Mouse (Mus musculus) MEL (cell line): ENCODE measurements around the gene Gpatch1.

Experiments used
- CTCF ChIP-seq, 3 experiments: IDR thresholded peaks in 2 of 3; conservative IDR thresholded peaks in 1 of 3; 2 replicates each; pipeline ENCODE4 v1.5.1; 2011 to 2012; ENCODE audit warnings: low read length in 3 of 3, low read depth in 2 of 3, mild to moderate bottlenecking in 2 of 3, improper control_type of control experiment in 1 of 3, inconsistent platforms in 1 of 3, mixed read lengths in 1 of 3, moderate library complexity in 1 of 3; ENCODE audit not compliant: control insufficient read depth in 1 of 3, insufficient read depth in 1 of 3, poor library complexity in 1 of 3, severe bottlenecking in 1 of 3
- MYC ChIP-seq: IDR thresholded peaks from 2 replicates; pipeline ENCODE4 v1.6.1; 2011; ENCODE audit warnings: low read depth, mild to moderate bottlenecking, low read length, improper control_type of control experiment, moderate library complexity
- SIN3A ChIP-seq: IDR thresholded peaks from 2 replicates; pipeline ENCODE4 v1.6.1; 2012; ENCODE audit warnings: low read length, improper control_type of control experiment, inconsistent platforms

DNA sequence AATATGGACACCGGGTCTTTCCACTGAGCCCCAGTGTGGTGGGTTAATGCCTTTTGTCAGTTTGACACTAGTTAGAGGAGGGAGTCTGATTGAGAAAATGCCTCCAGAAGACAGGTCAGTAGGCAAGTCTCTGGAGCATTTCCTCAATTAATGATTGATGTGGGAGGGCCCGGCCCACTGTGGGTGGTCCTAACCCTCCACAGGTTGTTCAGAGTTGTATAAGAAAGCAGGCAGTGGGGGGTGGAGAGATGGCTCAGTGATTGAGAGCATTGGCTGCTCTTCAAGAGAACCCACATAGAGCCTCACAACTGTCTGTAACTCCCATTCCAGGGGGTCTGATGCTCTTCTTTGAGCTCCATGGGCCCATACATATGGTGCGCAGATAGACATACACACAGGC is 13.3 kb upstream of the Gpatch1 start:
- TF ChIP-seq SIN3A (no peak), MYC (no peak), CTCF (IDR thresholded peaks at IDR 0.05 in 2 of 3, conservative IDR thresholded peaks at IDR 0.05 in 1 of 3; ENCODE audit: control insufficient read depth in 1 of 3, insufficient read depth in 1 of 3, low read depth in 2 of 3, low read length in 3 of 3, poor library complexity in 1 of 3, severe bottlenecking in 1 of 3) (no peak)
